Mouse (Mus musculus) kidney, adult 2 months (tissue): Measurements from ENCODE around the gene Dnph1. TPM values are rescaled to one million over a fixed set of nuclear protein-coding genes. Genes with fewer than 3 reads are reported as not detected.

Experiments
- DNase-seq: peaks from one replicate; pipeline ENCODE4 v3.0.0; 2021
- H3K27ac ChIP-seq: fragments of 200-500 bp; 2 replicates; pipeline ENCODE4 v1.5.1; 2012; ENCODE audit warnings: low read depth, low read length, control low read depth, inconsistent platforms; ENCODE audit not compliant: insufficient read depth
- H3K27me3 ChIP-seq: fragments of 200-500 bp; replicated peaks from 2 replicates; pipeline ENCODE4 v1.6.1; 2012; ENCODE audit warnings: mild to moderate bottlenecking, moderate library complexity, low read length, inconsistent platforms; ENCODE audit not compliant: control insufficient read depth, insufficient read depth
- H3K36me3 ChIP-seq: fragments of 200-500 bp; 2 replicates; pipeline ENCODE4 v1.6.1; 2012; ENCODE audit warnings: mild to moderate bottlenecking, moderate library complexity, low read length, inconsistent platforms; ENCODE audit not compliant: control insufficient read depth, insufficient read depth
- H3K4me1 ChIP-seq: fragments of 200-500 bp; 2 replicates; pipeline ENCODE4 v1.6.1; 2011; ENCODE audit warnings: low read length; ENCODE audit not compliant: control insufficient read depth, insufficient read depth
- H3K4me3 ChIP-seq: fragments of 200-500 bp; 2 replicates; pipeline ENCODE4 v1.5.1; 2011; ENCODE audit warnings: mild to moderate bottlenecking, low read depth, low read length, control low read depth; ENCODE audit not compliant: insufficient read depth
- CTCF ChIP-seq: fragments of 200-500 bp; conservative IDR thresholded peaks from 2 replicates; pipeline ENCODE4 v1.5.1; 2011; ENCODE audit warnings: low read depth, mild to moderate bottlenecking, control low read depth, low read length, moderate library complexity, mixed read lengths; ENCODE audit not compliant: insufficient read depth, insufficient read length
- POLR2A ChIP-seq: fragments of 200-500 bp; IDR thresholded peaks from one replicate; pipeline ENCODE4 v1.6.1; 2011; ENCODE audit warnings: low read depth, low read length, control low read depth
- WGBS: fragments of 180-500 bp; shearing (Covaris S2); methylation state at CpG from one replicate; pipeline ENCODE4 v1.1.7; 2018; 5-methylcytosine and 5-hydroxymethylcytosine counted together
- polyA plus RNA-seq: library from polyadenylated mRNA; depleted of rRNA; stranded (reverse); fragments of >200 nt; gene quantifications from 2 replicates; pipeline ENCODE4 v1.2.3, GENCODE M21; 2012

Dnph1 gene
- polyA plus RNA-seq, 1 experiment = 22.8 TPM

DNA sequence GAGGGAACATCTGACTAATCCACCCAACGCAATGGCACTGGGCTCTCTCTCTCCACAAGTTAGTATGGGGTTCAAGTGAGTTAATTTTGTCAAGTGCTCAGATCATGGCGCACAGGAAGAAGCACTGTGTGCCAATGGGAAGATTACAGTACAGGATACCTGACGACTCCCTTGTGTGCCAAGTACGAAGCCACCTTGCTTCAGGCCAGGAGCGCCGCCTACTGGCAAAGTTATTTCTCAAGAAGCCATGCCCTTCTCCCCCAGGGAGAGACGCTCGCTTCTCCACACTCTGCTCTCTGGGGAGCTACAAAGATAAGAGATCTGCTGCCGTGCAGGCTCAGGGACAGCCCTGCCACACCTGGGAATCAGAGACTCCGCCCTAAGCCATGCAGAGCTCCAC, 38.7 kb upstream of the Dnph1 start:
- Histone ChIP-seq H3K4me1 (peaks cover 8% of the 10 kb centered on the region; the same call in 1 of the 2 replicates), H3K27me3 (no peaks in the 10 kb centered on the region), H3K4me3 (no peak overlapping the region), H3K36me3 (no peaks in the 10 kb centered on the region), H3K27ac (no peak overlapping the region)
- WGBS = 18% methylated on average over 10 of the region's 10 CpGs
- TF ChIP-seq POLR2A (no peak), CTCF (peak; percentile 77)
- peak; percentile 76 for DNase-seq

DNA sequence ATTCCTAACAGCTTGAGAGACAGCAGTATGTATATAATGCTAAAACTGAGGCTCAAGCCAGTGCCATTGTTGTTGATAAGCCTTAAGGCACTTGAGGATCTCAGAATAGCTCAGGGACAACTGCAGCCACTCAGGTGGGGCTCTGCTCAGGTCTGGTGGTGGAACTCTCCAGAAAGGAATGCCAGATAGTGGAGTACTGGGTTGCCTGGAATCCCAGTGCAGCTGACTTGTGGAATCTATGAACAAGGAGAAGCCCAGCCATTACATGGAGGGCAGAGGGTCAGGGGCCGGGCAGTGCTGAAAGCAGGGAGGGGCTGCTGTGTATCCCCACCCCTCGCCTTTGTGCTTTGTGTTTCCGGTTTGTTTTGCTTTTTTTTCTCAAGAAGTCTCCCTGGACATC, 38.1 kb upstream of the Dnph1 start:
- peaks cover 8% of the 10 kb centered on the region; the same call in 1 of the 2 replicates for H3K4me1 ChIP-seq
- no peaks in the 10 kb centered on the region for H3K27me3 ChIP-seq
- no peak overlapping the region for H3K4me3 ChIP-seq
- DNase-seq = no peak
- H3K36me3 ChIP-seq = no peaks in the 10 kb centered on the region
- no peak overlapping the region for H3K27ac ChIP-seq
- TF ChIP-seq POLR2A (no peak), CTCF (no peak)
- 42% methylated on average over 3 of the region's 3 CpGs for WGBS

- DNase-seq = no peak
- Histone ChIP-seq H3K36me3 (no peaks in the 10 kb centered on the region), H3K27me3 (no peaks in the 10 kb centered on the region), H3K27ac (no peak overlapping the region), H3K4me1 (peaks cover under 1% of the 10 kb centered on the region; the same call in 1 of the 2 replicates), H3K4me3 (peak overlapping the region; percentile 4; the same call in 1 of the 2 replicates)
- TF ChIP-seq CTCF (no peak), POLR2A (no peak)
- WGBS = 4% methylated on average over 32 of the region's 32 CpGs
These were observed 35.8 kb upstream of the Dnph1 start for GRCm38 (mm10) chr17:46460673-46461072.

DNA sequence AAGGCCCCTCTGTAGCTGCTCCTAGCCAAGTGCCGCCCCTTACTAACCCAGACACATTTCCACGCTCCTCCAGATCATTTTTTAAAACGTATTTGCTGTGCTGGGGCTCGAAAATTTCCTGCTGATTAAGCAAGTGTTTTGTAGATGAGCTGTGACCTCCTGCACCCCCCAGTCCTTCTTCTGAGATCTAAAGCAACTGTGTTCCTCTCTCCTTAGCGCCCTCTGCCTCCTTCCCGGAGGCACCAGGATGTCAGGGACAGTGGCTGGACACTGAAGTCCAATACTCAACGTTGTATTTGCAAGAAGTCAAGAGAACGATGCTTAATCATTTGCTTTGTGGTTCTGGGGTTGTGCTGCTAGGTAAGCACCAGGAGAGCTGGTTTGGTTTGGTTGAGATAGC, 35.2 kb upstream of the Dnph1 start:
- 13% methylated on average over 8 of the region's 8 CpGs for WGBS
- Histone ChIP-seq H3K4me1 (no peaks in the 10 kb centered on the region), H3K36me3 (no peaks in the 10 kb centered on the region), H3K4me3 (peak overlapping the region; percentile 4; the same call in 1 of the 2 replicates), H3K27ac (no peak overlapping the region), H3K27me3 (no peaks in the 10 kb centered on the region)
- DNase-seq = no peak
- TF ChIP-seq POLR2A (no peak), CTCF (peak; percentile 32; the same call in 1 of the 2 replicates)

GRCm38 (mm10) chr17:46462226-46462625, 34.3 kb upstream of the Dnph1 start:
- no peak for DNase-seq
- Histone ChIP-seq H3K4me1 (no peaks in the 10 kb centered on the region), H3K4me3 (no peak overlapping the region), H3K36me3 (no peaks in the 10 kb centered on the region), H3K27me3 (no peaks in the 10 kb centered on the region), H3K27ac (no peak overlapping the region)
- no peak for TF ChIP-seq POLR2A
- no peak for TF ChIP-seq CTCF
- 88% methylated on average over 5 of the region's 5 CpGs for WGBS

DNA sequence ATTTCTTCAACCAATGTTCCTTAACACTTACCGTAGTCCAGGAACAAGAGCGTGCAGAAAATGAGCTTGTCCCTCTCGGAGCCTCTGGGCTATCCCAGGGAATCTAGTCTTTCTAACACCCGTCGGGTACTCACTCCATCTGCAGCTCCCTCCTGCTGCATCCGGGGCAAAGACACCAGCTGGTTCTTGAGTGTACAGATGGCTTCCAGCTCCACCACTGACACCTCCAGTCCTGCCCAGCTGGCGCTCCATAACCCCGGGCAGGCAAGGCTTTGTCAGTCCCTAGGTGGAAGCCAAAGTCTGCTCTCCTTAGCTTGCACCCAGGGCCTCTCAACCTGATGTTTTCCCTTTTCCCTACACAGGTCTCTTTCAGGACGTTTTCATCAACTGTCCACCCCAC, 28.7 kb upstream of the Dnph1 start:
- Histone ChIP-seq H3K27ac (no peak overlapping the region), H3K4me1 (no peaks in the 10 kb centered on the region), H3K4me3 (no peak overlapping the region), H3K27me3 (no peaks in the 10 kb centered on the region), H3K36me3 (no peaks in the 10 kb centered on the region)
- no peak for DNase-seq
- WGBS = 71% methylated on average over 9 of the region's 9 CpGs
- TF ChIP-seq CTCF (no peak), POLR2A (no peak)

DNA sequence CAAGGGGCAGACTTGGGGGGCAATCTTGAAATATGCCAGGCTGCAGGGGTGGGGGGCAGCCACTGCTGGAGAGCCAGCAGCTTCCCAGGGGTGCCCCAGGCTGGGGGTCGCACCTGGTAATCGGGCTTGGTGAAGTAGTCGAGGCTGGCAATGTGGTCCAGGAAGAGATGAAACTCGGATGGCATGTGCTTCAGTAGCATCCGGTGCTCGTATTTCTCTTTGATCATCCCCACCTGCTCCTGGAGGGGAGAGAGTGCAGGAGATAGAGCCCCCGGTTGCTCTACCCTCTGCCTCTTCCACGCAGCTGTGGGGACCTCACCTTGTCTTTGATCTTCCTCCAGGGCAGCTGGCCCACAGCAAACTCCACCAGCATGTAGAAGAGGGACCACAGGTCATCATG, 19.9 kb upstream of the Dnph1 start:
- H3K4me3 ChIP-seq = no peak overlapping the region
- TF ChIP-seq POLR2A (no peak), CTCF (no peak)
- H3K36me3 ChIP-seq = no peaks in the 10 kb centered on the region
- H3K4me1 ChIP-seq = no peaks in the 10 kb centered on the region; the same call in 1 of the 2 replicates
- 77% methylated on average over 8 of the region's 8 CpGs for WGBS
- no peaks in the 10 kb centered on the region for H3K27me3 ChIP-seq
- H3K27ac ChIP-seq = no peak overlapping the region
- no peak for DNase-seq

DNA sequence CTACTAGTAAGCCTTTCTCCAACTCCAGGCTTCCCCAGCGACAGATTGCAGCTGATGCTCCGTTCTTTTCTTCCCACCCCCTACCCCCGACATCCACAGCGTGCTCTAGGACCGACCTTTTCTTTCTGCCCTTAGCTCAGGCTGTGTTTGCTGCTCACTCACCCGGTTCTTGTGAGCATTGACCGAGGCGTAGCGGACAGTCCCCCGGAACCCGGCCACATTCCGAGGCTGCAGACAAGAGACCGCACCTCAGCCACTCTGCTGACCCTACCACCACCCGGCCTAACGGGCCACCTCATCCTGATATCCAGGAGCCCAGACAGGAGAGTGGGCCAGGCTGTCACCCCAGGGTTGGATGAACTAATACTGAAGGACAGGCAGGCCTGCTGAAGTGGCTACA, 19.2 kb upstream of the Dnph1 start:
- DNase-seq = peak; percentile 57
- H3K27me3 ChIP-seq = no peaks in the 10 kb centered on the region
- no peaks in the 10 kb centered on the region for H3K36me3 ChIP-seq
- H3K4me1 ChIP-seq = no peaks in the 10 kb centered on the region; the same call in 1 of the 2 replicates
- peak overlapping the region; percentile 57 for H3K27ac ChIP-seq
- TF ChIP-seq POLR2A = no peak
- TF ChIP-seq CTCF = no peak
- WGBS = 53% methylated on average over 15 of the region's 15 CpGs
- peak overlapping the region; percentile 18; the same call in 1 of the 2 replicates for H3K4me3 ChIP-seq
